Mouse (Mus musculus) liver, embryonic 15.5 days (tissue): ENCODE results near the gene Prr23a3. TPM values are rescaled to one million over a fixed set of nuclear protein-coding genes. Genes with fewer than 3 reads are reported as not detected.

ENCODE experiments used
- ATAC-seq: fragments of 200-750 bp; cut with Nextera tagmentation; 2 replicates; pipeline ENCODE4 v1.8.0; 2017; ENCODE audit warnings: moderate number of reproducible peaks, mild to moderate bottlenecking, moderate library complexity; ENCODE audit not compliant: insufficient read depth
- H3K27ac ChIP-seq: fragments of 300-500 bp; sonication (generic); replicated peaks from 2 replicates; pipeline ENCODE4 v1.5.1; 2015; ENCODE audit warnings: mild to moderate bottlenecking, inconsistent platforms
- H3K27me3 ChIP-seq: fragments of 300-500 bp; sonication (generic); 2 replicates; pipeline ENCODE4 v1.6.1; 2015; ENCODE audit warnings: mild to moderate bottlenecking, inconsistent platforms
- H3K36me3 ChIP-seq: fragments of 300-500 bp; sonication (generic); replicated peaks from 2 replicates; pipeline ENCODE4 v1.6.1; 2015; ENCODE audit warnings: moderate library complexity, mild to moderate bottlenecking, inconsistent platforms
- H3K4me1 ChIP-seq: fragments of 300-500 bp; sonication (generic); replicated peaks from 2 replicates; pipeline ENCODE4 v1.6.1; 2015; ENCODE audit warnings: inconsistent platforms
- H3K4me2 ChIP-seq: fragments of 300-500 bp; sonication (generic); 2 replicates; pipeline ENCODE4 v1.6.1; 2015; ENCODE audit warnings: moderate library complexity, mild to moderate bottlenecking, inconsistent platforms
- H3K4me3 ChIP-seq: fragments of 300-500 bp; sonication (generic); replicated peaks from 2 replicates; pipeline ENCODE4 v1.5.1; 2015; ENCODE audit warnings: mild to moderate bottlenecking, inconsistent platforms
- H3K9ac ChIP-seq: fragments of 300-500 bp; sonication (generic); 2 replicates; pipeline ENCODE4 v1.6.1; 2015; ENCODE audit warnings: moderate library complexity, mild to moderate bottlenecking, inconsistent platforms
- H3K9me3 ChIP-seq: fragments of 300-500 bp; sonication (generic); replicated peaks from 2 replicates; pipeline ENCODE4 v1.6.1; 2016; ENCODE audit warnings: inconsistent platforms
- WGBS: fragments of 180-500 bp; shearing (Covaris S2); methylation state at CpG from one replicate; pipeline ENCODE4 v1.1.7; 2015; ENCODE audit warnings: mixed read lengths; ENCODE audit not compliant: insufficient replicate concordance; 5-methylcytosine and 5-hydroxymethylcytosine counted together
- polyA plus RNA-seq: library from polyadenylated mRNA; unstranded; fragments of >200 nt; fragmentation: Nextera tagmentation; extraction: Ambion mirVana; gene quantifications from 2 replicates; pipeline ENCODE4 v1.2.1, GENCODE M21; 2015

Gene Prr23a3
- not detected in 2 replicates for polyA plus RNA-seq

DNA sequence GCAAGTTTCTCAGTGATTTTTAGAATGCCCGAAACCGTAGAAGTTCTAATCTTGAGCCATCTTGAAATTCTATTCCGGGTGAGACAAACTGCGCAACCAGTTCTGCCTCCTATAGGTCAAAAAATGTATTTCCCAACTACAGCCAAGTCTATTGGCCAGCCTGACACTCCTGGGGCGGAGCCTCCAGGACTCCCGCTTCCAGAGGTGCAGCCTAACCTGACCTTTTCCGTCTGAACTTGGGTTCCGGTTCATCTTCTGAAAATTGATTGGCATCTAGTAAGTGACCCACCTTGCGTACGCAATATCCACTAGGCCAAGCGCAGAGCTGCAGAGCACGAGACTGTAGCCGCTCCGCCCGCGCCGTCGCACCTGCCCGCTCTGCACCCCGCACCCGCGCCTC lies at the start of gene Prr23a3:
Gene Prr23a3, plus strand, starts transcription at position 197 of the 400 bp plus-strand sequence.
- ATAC-seq = no peak
- Histone ChIP-seq H3K27me3 (no peaks in the 10 kb centered on the region; the same call in 1 of the 2 replicates), H3K9me3 (no peaks in the 10 kb centered on the region), H3K4me1 (no peaks in the 10 kb centered on the region), H3K9ac (no peak within 1 kb of the TSS), H3K4me3 (no peak within 1 kb of the TSS), H3K27ac (no peak within 1 kb of the TSS), H3K4me2 (no peak within 1 kb of the TSS), H3K36me3 (no peaks in the 10 kb centered on the region)
- 49% methylated on average over 22 of the region's 22 CpGs for WGBS

DNA sequence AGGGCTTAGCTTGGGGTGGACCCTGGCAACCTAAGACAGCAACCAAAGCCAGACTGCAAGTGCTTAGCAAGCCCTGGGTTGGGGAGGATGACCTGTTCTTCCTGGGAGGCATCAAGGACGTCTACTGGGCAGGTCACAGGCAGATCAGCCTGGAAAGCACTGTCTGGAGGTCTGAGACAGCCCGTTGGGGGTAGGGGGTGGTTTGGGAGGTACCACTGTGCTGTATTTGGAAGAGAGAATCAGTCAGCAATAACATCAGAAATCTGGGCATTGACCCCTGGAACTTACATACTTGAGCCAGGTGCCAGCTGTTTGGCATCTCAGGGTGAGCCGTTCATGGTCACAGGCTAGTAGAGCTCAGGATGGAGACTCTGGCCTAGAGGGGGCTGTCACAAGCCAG lies 48.5 kb upstream of the Prr23a3 start:
- H3K9ac ChIP-seq = no peak overlapping the region
- no peak overlapping the region for H3K27ac ChIP-seq
- no peak overlapping the region for H3K4me3 ChIP-seq
- no peaks in the 10 kb centered on the region for H3K4me1 ChIP-seq
- H3K27me3 ChIP-seq = no peaks in the 10 kb centered on the region
- no peak for ATAC-seq
- no peaks in the 10 kb centered on the region for H3K36me3 ChIP-seq
- no peaks in the 10 kb centered on the region for H3K9me3 ChIP-seq
- H3K4me2 ChIP-seq = no peak overlapping the region
- 50% methylated on average over 3 of the region's 3 CpGs for WGBS

- no peak overlapping the region for H3K9ac ChIP-seq
- no peaks in the 10 kb centered on the region for H3K4me1 ChIP-seq
- no peak overlapping the region for H3K4me2 ChIP-seq
- no peak overlapping the region for H3K27ac ChIP-seq
- no peaks in the 10 kb centered on the region for H3K9me3 ChIP-seq
- 71% methylated on average over 7 of the region's 7 CpGs for WGBS
- H3K4me3 ChIP-seq = no peak overlapping the region
- no peaks in the 10 kb centered on the region for H3K27me3 ChIP-seq
- no peak for ATAC-seq
- no peaks in the 10 kb centered on the region for H3K36me3 ChIP-seq
Observed at GRCm38 (mm10) chr9:98817592-98817991, 47.0 kb upstream of the Prr23a3 start.

DNA sequence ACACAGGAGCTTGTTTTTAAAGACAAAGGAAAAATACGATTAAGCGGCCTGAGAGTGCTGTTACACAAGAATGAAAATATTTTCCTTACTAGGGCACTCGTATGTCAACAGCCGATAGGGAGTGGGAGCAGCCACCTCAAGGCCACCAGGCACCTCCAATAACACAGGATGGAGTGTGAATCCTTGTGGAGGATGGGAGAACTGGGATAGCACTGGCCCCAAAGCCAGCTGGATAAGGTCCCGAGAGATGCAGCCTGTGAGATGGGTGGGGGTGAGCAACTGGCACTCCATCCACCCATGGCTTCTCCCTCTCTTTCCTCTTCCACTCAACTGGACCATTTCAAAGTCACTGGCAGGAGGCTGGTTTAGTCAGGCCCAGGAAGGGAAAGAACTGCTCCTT lies 45.6 kb upstream of the Prr23a3 start:
- Histone ChIP-seq H3K27me3 (no peaks in the 10 kb centered on the region), H3K9ac (no peak overlapping the region), H3K9me3 (no peaks in the 10 kb centered on the region), H3K36me3 (no peaks in the 10 kb centered on the region), H3K4me1 (no peaks in the 10 kb centered on the region), H3K4me3 (no peak overlapping the region), H3K4me2 (no peak overlapping the region), H3K27ac (no peak overlapping the region)
- WGBS = 39% methylated on average over 5 of the region's 5 CpGs
- ATAC-seq = no peak

- WGBS = 64% methylated on average over 2 of the region's 2 CpGs
- Histone ChIP-seq H3K9ac (no peak overlapping the region), H3K27ac (no peak overlapping the region), H3K36me3 (no peaks in the 10 kb centered on the region), H3K9me3 (no peaks in the 10 kb centered on the region), H3K4me3 (no peak overlapping the region), H3K4me1 (no peaks in the 10 kb centered on the region), H3K4me2 (no peak overlapping the region), H3K27me3 (no peaks in the 10 kb centered on the region)
- no peak for ATAC-seq
Observed at GRCm38 (mm10) chr9:98819481-98819880, 45.1 kb upstream of the Prr23a3 start.

DNA sequence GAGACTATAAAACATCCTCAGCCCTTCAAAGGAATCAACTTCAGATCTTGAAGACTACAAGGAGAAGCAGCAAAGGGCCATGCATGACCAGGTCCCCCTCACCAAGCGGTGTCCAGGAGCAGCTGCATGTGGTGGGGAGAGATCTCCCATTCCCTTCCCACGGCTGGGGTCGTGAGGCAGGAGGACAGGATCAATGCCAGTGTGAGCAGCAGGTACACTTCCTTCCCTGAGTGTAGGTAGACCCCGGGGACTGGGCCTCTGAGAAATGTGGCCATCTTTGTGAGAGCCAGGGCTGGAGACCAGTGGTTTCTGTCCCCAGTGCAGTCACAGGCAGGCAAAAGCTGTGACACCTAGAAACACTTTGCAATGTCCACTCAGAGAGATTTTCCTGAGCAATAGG lies 44.1 kb upstream of the Prr23a3 start:
- 59% methylated on average over 4 of the region's 4 CpGs for WGBS
- no peak overlapping the region for H3K9ac ChIP-seq
- no peak for ATAC-seq

DNA sequence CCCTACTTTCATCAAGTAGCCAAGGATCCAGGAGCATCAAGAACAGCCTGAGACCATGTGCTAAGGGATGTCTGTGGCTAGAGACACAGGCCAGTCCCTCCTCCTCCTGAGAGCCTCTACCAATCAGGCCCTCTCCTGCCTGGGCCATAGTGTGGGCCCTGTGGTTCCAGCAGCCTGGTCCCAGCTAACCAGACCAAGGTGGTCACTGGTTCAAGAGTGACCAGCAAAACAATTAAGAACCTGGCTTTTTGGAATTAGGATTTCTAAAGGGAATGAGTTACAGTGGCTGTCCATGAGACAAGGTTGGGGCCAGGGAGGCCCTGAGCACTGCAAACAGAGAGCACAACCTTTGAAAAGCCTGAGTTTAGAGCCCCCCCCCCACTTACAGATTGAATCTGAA lies 43.5 kb upstream of the Prr23a3 start:
- H3K36me3 ChIP-seq = no peaks in the 10 kb centered on the region
- no peaks in the 10 kb centered on the region for H3K9me3 ChIP-seq
- no peak overlapping the region for H3K9ac ChIP-seq
- no peaks in the 10 kb centered on the region for H3K4me1 ChIP-seq
- no peak overlapping the region for H3K27ac ChIP-seq
- no peaks in the 10 kb centered on the region for H3K27me3 ChIP-seq
- ATAC-seq = no peak
- no peak overlapping the region for H3K4me2 ChIP-seq
- no peak overlapping the region for H3K4me3 ChIP-seq

More for the DNA sequence above, 44.1 kb upstream of the Prr23a3 start:
- Histone ChIP-seq H3K36me3 (no peaks in the 10 kb centered on the region), H3K4me2 (no peak overlapping the region), H3K4me1 (no peaks in the 10 kb centered on the region), H3K9me3 (no peaks in the 10 kb centered on the region), H3K27ac (no peak overlapping the region), H3K4me3 (no peak overlapping the region), H3K27me3 (no peaks in the 10 kb centered on the region)

DNA sequence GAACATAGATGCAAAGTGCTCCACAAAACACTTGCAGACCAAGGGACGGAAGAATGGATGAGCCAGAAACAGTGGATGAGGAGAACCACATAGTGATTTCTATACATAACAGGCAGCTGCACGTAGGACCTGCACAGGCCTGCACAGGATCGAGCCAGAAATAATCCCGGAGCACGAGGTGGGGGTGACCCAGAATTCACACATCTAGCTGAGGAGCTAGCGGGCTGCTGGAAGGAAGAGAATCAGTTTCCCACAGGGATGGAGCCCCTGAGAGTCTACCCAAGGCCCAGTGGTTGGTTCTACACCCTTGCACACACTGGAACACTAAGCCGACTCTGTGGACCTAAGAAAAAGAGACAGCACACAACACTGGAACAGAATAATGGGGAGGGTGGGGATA lies 40.8 kb upstream of the Prr23a3 start:
- ATAC-seq = no peak
- Histone ChIP-seq H3K9ac (no peak overlapping the region), H3K4me2 (no peak overlapping the region), H3K36me3 (no peaks in the 10 kb centered on the region), H3K4me1 (no peaks in the 10 kb centered on the region), H3K4me3 (no peak overlapping the region), H3K27ac (no peak overlapping the region), H3K9me3 (no peaks in the 10 kb centered on the region), H3K27me3 (no peaks in the 10 kb centered on the region)
- WGBS = 64% methylated on average over 7 of the region's 7 CpGs

- Histone ChIP-seq H3K36me3 (no peaks in the 10 kb centered on the region), H3K9ac (no peak overlapping the region), H3K4me1 (no peaks in the 10 kb centered on the region), H3K9me3 (no peaks in the 10 kb centered on the region), H3K27ac (no peak overlapping the region), H3K4me2 (no peak overlapping the region), H3K27me3 (no peaks in the 10 kb centered on the region), H3K4me3 (no peak overlapping the region)
- 42% methylated on average over 5 of the region's 5 CpGs for WGBS
- ATAC-seq = no peak
Observed at GRCm38 (mm10) chr9:98829508-98829907, 35.1 kb upstream of the Prr23a3 start.

- WGBS = 71% methylated on average over 7 of the region's 7 CpGs
- Histone ChIP-seq H3K4me2 (no peak overlapping the region), H3K9me3 (no peaks in the 10 kb centered on the region), H3K27ac (no peak overlapping the region), H3K4me3 (no peak overlapping the region), H3K9ac (no peak overlapping the region), H3K36me3 (no peaks in the 10 kb centered on the region), H3K27me3 (0 out of 2 replicates have a peak, but pooled peaks cover 6% of the 10 kb centered on the region), H3K4me1 (no peaks in the 10 kb centered on the region)
- no peak for ATAC-seq
Observed at GRCm38 (mm10) chr9:98837537-98838074, 27.0 kb upstream of the Prr23a3 start.

DNA sequence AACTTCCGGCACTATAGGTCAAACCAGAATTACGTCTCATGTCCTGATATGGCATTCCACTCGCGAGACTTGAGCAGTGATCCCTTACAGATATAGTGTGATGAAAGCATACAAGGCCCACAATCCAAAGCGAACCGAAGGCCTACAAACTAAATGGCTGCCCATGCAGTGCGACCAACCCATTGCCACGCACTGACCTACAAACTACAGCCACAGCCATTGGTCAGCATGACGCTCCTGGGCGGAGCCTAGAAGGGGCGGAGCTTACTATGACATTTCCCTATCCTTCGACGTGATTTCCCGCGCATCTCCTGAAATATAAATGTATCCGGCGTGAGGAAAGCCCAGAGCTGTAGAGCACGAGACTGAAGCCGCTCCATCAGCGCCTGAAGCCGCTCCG lies 22.4 kb upstream of the Prr23a3 start, which contains the start of gene Prr23a1:
Gene Prr23a1, plus strand, starts transcription at position 387 of the 400 bp plus-strand sequence.
- H3K9me3 ChIP-seq = no peaks in the 10 kb centered on the region
- 0 out of 2 replicates have a peak, but pooled peaks cover 6% of the 10 kb centered on the region for H3K27me3 ChIP-seq
- H3K4me1 ChIP-seq = no peaks in the 10 kb centered on the region
- H3K9ac ChIP-seq = no peak within 1 kb of the TSS
- H3K27ac ChIP-seq = no peak within 1 kb of the TSS
- no peak for ATAC-seq
- H3K4me3 ChIP-seq = no peak within 1 kb of the TSS
- H3K4me2 ChIP-seq = no peak within 1 kb of the TSS
- H3K36me3 ChIP-seq = no peaks in the 10 kb centered on the region
- 47% methylated on average over 22 of the region's 22 CpGs for WGBS

- Histone ChIP-seq H3K27me3 (no peaks in the 10 kb centered on the region), H3K27ac (no peak within 1 kb of the TSS), H3K4me3 (no peak within 1 kb of the TSS), H3K4me2 (no peak within 1 kb of the TSS), H3K9me3 (no peaks in the 10 kb centered on the region), H3K9ac (no peak within 1 kb of the TSS), H3K4me1 (no peaks in the 10 kb centered on the region), H3K36me3 (no peaks in the 10 kb centered on the region)
- ATAC-seq = no peak
- 60% methylated on average over 18 of the region's 18 CpGs for WGBS
Observed at GRCm38 (mm10) chr9:98856210-98856609, 8.4 kb upstream of the Prr23a3 start, which contains the start of gene Prr23a2. Gene Prr23a2 (plus strand): TSS chr9:98856494.
